25 mouse cellular contexts compared by ENCODE assay signal in genomic region chr4:101513251-101513650, GRCm38 (mm10). TPM values are rescaled to one million over a fixed set of nuclear protein-coding genes. Genes with fewer than 3 reads are reported as not detected.
DNase-seq lines count a peak whose midpoint lies in the region; ATAC-seq and TF ChIP-seq lines count a peak whose summit lies in the region.
"Had no signal": no experiment of that assay in that cellular context is flagged by ENCODE, and none has a peak within 500 bp of the region (broad histone marks: within the 10 kb centered on the region; RNA-seq: fewer than 3 reads in every experiment).

No protein-coding gene starts in this region.

- TF ChIP-seq CTCF in intestine, postnatal 0 days (IDR thresholded peaks at IDR 0.05; ENCODE audit: low read depth) = peak; percentile 33

- WGBS in intestine, postnatal 0 days = 87% methylated on average over 3 of the region's 3 CpGs
- 90% methylated on average over 3 of the region's 3 CpGs for WGBS in intestine, embryonic 15.5 days

- ATAC-seq in intestine, postnatal 0 days = no peak
- ATAC-seq in intestine, embryonic 15.5 days = no peak
- ATAC-seq: forebrain, embryonic 15.5 days; hindbrain, embryonic 16.5 days had no signal

- H3K27ac ChIP-seq in intestine, postnatal 0 days (ENCODE audit: low read depth, low read length) = no peak overlapping the region
- H3K27ac ChIP-seq in intestine, embryonic 15.5 days = no peak overlapping the region
- H3K27ac ChIP-seq: embryonic facial prominence, embryonic 12.5 days; forebrain, embryonic 15.5 days; heart, embryonic 13.5 days; limb, embryonic 12.5 days; liver, embryonic 15.5 days had no signal

- no peaks in the 10 kb centered on the region for H3K9me3 ChIP-seq in intestine, postnatal 0 days (ENCODE audit: control insufficient read depth)
- no peaks in the 10 kb centered on the region for H3K9me3 ChIP-seq in intestine, embryonic 15.5 days
- H3K9me3 ChIP-seq: embryonic facial prominence, embryonic 12.5 days; forebrain, embryonic 15.5 days; heart, embryonic 13.5 days; limb, embryonic 12.5 days; liver, embryonic 15.5 days; megakaryocyte, embryonic 14.5 days had no signal

- no peak overlapping the region for H3K9ac ChIP-seq in intestine, postnatal 0 days (ENCODE audit: low read depth, low read length)
- H3K9ac ChIP-seq in intestine, embryonic 15.5 days = no peak overlapping the region
- H3K9ac ChIP-seq: embryonic facial prominence, embryonic 12.5 days; forebrain, embryonic 15.5 days; heart, embryonic 13.5 days; limb, embryonic 12.5 days; liver, embryonic 15.5 days had no signal

- no peak overlapping the region for H3K4me2 ChIP-seq in intestine, postnatal 0 days (replicated peaks; ENCODE audit: low read depth)
- no peak overlapping the region for H3K4me2 ChIP-seq in intestine, embryonic 15.5 days (replicated peaks)
- H3K4me2 ChIP-seq: embryonic facial prominence, embryonic 12.5 days; forebrain, embryonic 15.5 days; heart, embryonic 13.5 days; limb, embryonic 12.5 days; liver, embryonic 15.5 days had no signal

- H3K4me1 ChIP-seq in intestine, postnatal 0 days (replicated peaks; ENCODE audit: control insufficient read depth, insufficient read depth, low read length) = peaks cover 2% of the 10 kb centered on the region; the same call in 1 of the 2 replicates
- peaks cover 9% of the 10 kb centered on the region; the same call in 1 of the 2 replicates for H3K4me1 ChIP-seq in intestine, embryonic 15.5 days (replicated peaks)

- DNase-seq in thymus, postnatal 0 days (ENCODE audit: low spot score) = peak; percentile 18
- no peak for DNase-seq in thymus, postnatal 14 days
- peak; percentile 22 for DNase-seq in ZHBTc4 (ENCODE audit: low read depth, low spot score)
- no peak for DNase-seq in gastrocnemius, postnatal 10 days
- no peak for DNase-seq in lung, adult 18-20 months
- DNase-seq: adrenal gland, adult 8-10 months; cerebellum, adult 9-10 months; kidney, adult 2 months; kidney, postnatal 25 days; layer of hippocampus, adult 9-11 months; lung, postnatal 10 days; midbrain, embryonic 14.5 days; right cerebral cortex, postnatal 25 days; thymus, postnatal 25 days had no signal

- H3K36me3 ChIP-seq in intestine, postnatal 0 days (ENCODE audit: control insufficient read depth, insufficient read depth) = no peaks in the 10 kb centered on the region
- H3K36me3 ChIP-seq in intestine, embryonic 15.5 days = no peaks in the 10 kb centered on the region
- H3K36me3 ChIP-seq: embryonic facial prominence, embryonic 12.5 days; forebrain, embryonic 15.5 days; heart, embryonic 13.5 days; limb, embryonic 12.5 days; liver, embryonic 15.5 days had no signal

- H3K27me3 ChIP-seq in intestine, postnatal 0 days (replicated peaks; ENCODE audit: control insufficient read depth, insufficient read depth, low read length) = peaks cover 12% of the 10 kb centered on the region; the same call in 1 of the 2 replicates
- H3K27me3 ChIP-seq in intestine, embryonic 15.5 days (replicated peaks) = peaks cover 6% of the 10 kb centered on the region; the same call in 1 of the 2 replicates
- H3K27me3 ChIP-seq: forebrain, embryonic 15.5 days had no signal

- H3K4me3 ChIP-seq in intestine, postnatal 0 days (ENCODE audit: low read depth, low read length) = no peak overlapping the region
- no peak overlapping the region for H3K4me3 ChIP-seq in intestine, embryonic 15.5 days (replicated peaks)
- H3K4me3 ChIP-seq: embryonic facial prominence, embryonic 12.5 days; erythroblast, embryonic 14.5 days; forebrain, embryonic 15.5 days; heart, embryonic 13.5 days; limb, embryonic 12.5 days; liver, embryonic 15.5 days; megakaryocyte, embryonic 14.5 days had no signal

RNA-seq across cellular contexts. Expression of gene Dnajc6, which starts 16.8 kb away (rescaled TPM):
- 0.98 and 1.2 TPM in 2 replicates for polyA plus RNA-seq in intestine, postnatal 0 days (2015; fragmentation: Nextera tagmentation; extraction: Ambion mirVana)
- polyA plus RNA-seq in intestine, embryonic 15.5 days (2015; fragmentation: Nextera tagmentation; extraction: Ambion mirVana) = 1.7 and 1.9 TPM in 2 replicates
- polyA plus RNA-seq in thymus, postnatal 0 days (2015; fragmentation: Nextera tagmentation; extraction: Ambion mirVana) = 9.6 and 13.8 TPM in 2 replicates
- total RNA-seq in gastrocnemius, postnatal 10 days (2021) = under 1 TPM; 0.73 to 0.90 TPM
- total RNA-seq: neutrophil, adult 5-6 weeks had no signal
- polyA plus RNA-seq: erythroblast, embryonic 14.5 days had no signal

Comparison
In these comparisons a context has a peak if more than half of its experiments do, and no peak if none do; other contexts are left out.
1. DNase-seq: peak in thymus, postnatal 0 days (single experiment) and ZHBTc4 (single experiment); none in thymus, postnatal 14 days (single experiment), gastrocnemius, postnatal 10 days (single experiment) and lung, adult 18-20 months (0 of 2).